Mouse (Mus musculus) spleen, adult 2 months (tissue): Measurements from ENCODE around the gene Adam1b.

ENCODE experiments used
- CTCF ChIP-seq: fragments of 200-500 bp; IDR thresholded peaks from 2 replicates; pipeline ENCODE4 v1.5.1; 2011; ENCODE audit warnings: mild to moderate bottlenecking, inconsistent platforms; ENCODE audit not compliant: insufficient read depth, insufficient read length, insufficient replicate concordance; ENCODE audit errors: extremely low read depth
- POLR2A ChIP-seq: fragments of 200-500 bp; IDR thresholded peaks from 2 replicates; pipeline ENCODE4 v1.6.1; 2011; ENCODE audit warnings: low read depth, low read length, inconsistent platforms

DNA sequence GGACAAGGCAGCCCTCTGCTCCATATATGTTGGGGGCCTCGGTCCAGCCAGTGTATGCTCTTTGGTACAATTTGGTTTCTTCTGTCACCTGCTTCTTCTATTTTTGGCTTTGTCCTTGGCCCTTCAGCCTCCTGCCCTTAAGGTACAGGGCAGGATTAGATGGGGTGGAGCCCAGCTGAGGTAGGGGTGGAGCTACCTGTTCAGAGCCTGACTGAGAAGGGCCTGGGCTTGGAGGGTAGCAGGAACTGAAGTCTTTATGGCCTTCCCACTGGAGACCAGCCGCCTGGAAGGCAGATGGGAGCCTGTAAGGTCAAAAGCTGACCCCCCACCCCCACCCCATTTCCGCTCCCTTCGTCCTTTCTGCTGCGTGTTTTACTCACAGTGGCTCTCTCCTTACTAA lies 40.3 kb downstream of the Adam1b start:
- TF ChIP-seq CTCF: no peak
- no peak for TF ChIP-seq POLR2A
